Mouse (Mus musculus) kidney, adult 2 months (tissue): Measurements from ENCODE around the gene Gm21976. TPM values are rescaled to one million over a fixed set of nuclear protein-coding genes. Genes with fewer than 3 reads are reported as not detected.

Source experiments
- DNase-seq: peaks from one replicate; pipeline ENCODE4 v3.0.0; 2021
- H3K27ac ChIP-seq: fragments of 200-500 bp; 2 replicates; pipeline ENCODE4 v1.5.1; 2012; ENCODE audit warnings: low read depth, low read length, control low read depth, inconsistent platforms; ENCODE audit not compliant: insufficient read depth
- H3K27me3 ChIP-seq: fragments of 200-500 bp; replicated peaks from 2 replicates; pipeline ENCODE4 v1.6.1; 2012; ENCODE audit warnings: mild to moderate bottlenecking, moderate library complexity, low read length, inconsistent platforms; ENCODE audit not compliant: control insufficient read depth, insufficient read depth
- H3K36me3 ChIP-seq: fragments of 200-500 bp; 2 replicates; pipeline ENCODE4 v1.6.1; 2012; ENCODE audit warnings: mild to moderate bottlenecking, moderate library complexity, low read length, inconsistent platforms; ENCODE audit not compliant: control insufficient read depth, insufficient read depth
- H3K4me1 ChIP-seq: fragments of 200-500 bp; 2 replicates; pipeline ENCODE4 v1.6.1; 2011; ENCODE audit warnings: low read length; ENCODE audit not compliant: control insufficient read depth, insufficient read depth
- H3K4me3 ChIP-seq: fragments of 200-500 bp; 2 replicates; pipeline ENCODE4 v1.5.1; 2011; ENCODE audit warnings: mild to moderate bottlenecking, low read depth, low read length, control low read depth; ENCODE audit not compliant: insufficient read depth
- CTCF ChIP-seq: fragments of 200-500 bp; conservative IDR thresholded peaks from 2 replicates; pipeline ENCODE4 v1.5.1; 2011; ENCODE audit warnings: low read depth, mild to moderate bottlenecking, control low read depth, low read length, moderate library complexity, mixed read lengths; ENCODE audit not compliant: insufficient read depth, insufficient read length
- POLR2A ChIP-seq: fragments of 200-500 bp; IDR thresholded peaks from one replicate; pipeline ENCODE4 v1.6.1; 2011; ENCODE audit warnings: low read depth, low read length, control low read depth
- WGBS: fragments of 180-500 bp; shearing (Covaris S2); methylation state at CpG from one replicate; pipeline ENCODE4 v1.1.7; 2018; 5-methylcytosine and 5-hydroxymethylcytosine counted together
- polyA plus RNA-seq: library from polyadenylated mRNA; depleted of rRNA; stranded (reverse); fragments of >200 nt; gene quantifications from 2 replicates; pipeline ENCODE4 v1.2.3, GENCODE M21; 2012; rRNA removed

Gm21976 gene
- not detected in 2 replicates for polyA plus RNA-seq

- H3K27ac ChIP-seq, result no peak within 1 kb of the TSS
- H3K4me1 ChIP-seq, result no peaks in the 10 kb centered on the region
- 88% methylated on average over 5 of the region's 5 CpGs for WGBS
- no peak for DNase-seq
- H3K27me3 ChIP-seq, result no peaks in the 10 kb centered on the region
- H3K4me3 ChIP-seq, result no peak within 1 kb of the TSS
- no peak for TF ChIP-seq CTCF
- TF ChIP-seq POLR2A, result no peak
- no peaks in the 10 kb centered on the region for H3K36me3 ChIP-seq
Measured at GRCm38 (mm10) chr13:98279686-98280085, at the start of gene Gm21976. Gene Gm21976 (plus strand): TSS chr13:98279887.

DNA sequence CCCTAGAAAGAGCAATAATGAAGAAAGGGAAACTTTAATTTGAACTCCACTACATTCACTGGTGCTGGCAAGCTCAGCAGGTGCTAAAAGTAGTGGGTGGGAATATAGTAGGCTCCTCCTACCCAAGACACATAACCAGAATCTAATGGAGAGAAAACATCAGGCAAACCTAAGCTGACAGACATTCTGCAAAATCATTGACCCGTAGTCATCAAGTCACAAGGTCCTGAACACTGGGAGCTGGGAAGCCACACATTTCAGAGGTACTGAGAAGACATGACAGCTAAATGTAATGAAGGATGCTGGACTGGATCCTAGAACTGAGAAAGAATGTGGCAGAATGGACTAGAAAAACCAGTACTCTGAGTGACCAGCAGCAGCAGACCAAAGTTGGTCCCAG, 49.2 kb upstream of the Gm21976 start:
- WGBS, result 77% methylated on average over 1 of the region's 1 CpGs
- Histone ChIP-seq H3K4me3 (no peak overlapping the region), H3K4me1 (no peaks in the 10 kb centered on the region), H3K27me3 (no peaks in the 10 kb centered on the region), H3K27ac (no peak overlapping the region), H3K36me3 (no peaks in the 10 kb centered on the region)
- TF ChIP-seq POLR2A, result no peak
- no peak for DNase-seq

- 66% methylated on average over 6 of the region's 6 CpGs for WGBS
Measured at GRCm38 (mm10) chr13:98235451-98235850, 44.2 kb upstream of the Gm21976 start.

GRCm38 (mm10) chr13:98239978-98240641, 39.6 kb upstream of the Gm21976 start:
- DNase-seq, result peak; percentile 70
- peak; percentile 77 for TF ChIP-seq CTCF
- TF ChIP-seq POLR2A, result no peak
- WGBS, result 19% methylated on average over 12 of the region's 12 CpGs

More at GRCm38 (mm10) chr13:98235451-98235850, 44.2 kb upstream of the Gm21976 start:
- H3K36me3 ChIP-seq, result no peaks in the 10 kb centered on the region
- no peaks in the 10 kb centered on the region for H3K27me3 ChIP-seq
- H3K27ac ChIP-seq, result no peak overlapping the region
- no peak overlapping the region for H3K4me3 ChIP-seq
- TF ChIP-seq CTCF (no peak), POLR2A (no peak)
- no peaks in the 10 kb centered on the region for H3K4me1 ChIP-seq
- no peak for DNase-seq

GRCm38 (mm10) chr13:98241531-98242282, 38.0 kb upstream of the Gm21976 start:
- Histone ChIP-seq H3K4me1 (no peaks in the 10 kb centered on the region), H3K4me3 (no peak overlapping the region), H3K27ac (no peak overlapping the region), H3K27me3 (no peaks in the 10 kb centered on the region; the same call in 1 of the 2 replicates), H3K36me3 (no peaks in the 10 kb centered on the region)
- TF ChIP-seq POLR2A (no peak), CTCF (no peak)
- WGBS, result 68% methylated on average over 9 of the region's 9 CpGs
- no peak for DNase-seq

More at GRCm38 (mm10) chr13:98239978-98240641, 39.6 kb upstream of the Gm21976 start:
- Histone ChIP-seq H3K36me3 (no peaks in the 10 kb centered on the region), H3K4me3 (no peak overlapping the region), H3K27me3 (no peaks in the 10 kb centered on the region; the same call in 1 of the 2 replicates), H3K4me1 (no peaks in the 10 kb centered on the region), H3K27ac (no peak overlapping the region)

GRCm38 (mm10) chr13:98244571-98245350, 34.9 kb upstream of the Gm21976 start:
- 59% methylated on average over 5 of the region's 5 CpGs for WGBS
- Histone ChIP-seq H3K4me1 (no peaks in the 10 kb centered on the region), H3K27me3 (no peaks in the 10 kb centered on the region; the same call in 1 of the 2 replicates), H3K36me3 (no peaks in the 10 kb centered on the region), H3K4me3 (no peak overlapping the region), H3K27ac (no peak overlapping the region)
- TF ChIP-seq POLR2A, result no peak
- no peak for TF ChIP-seq CTCF
- DNase-seq, result no peak

DNA sequence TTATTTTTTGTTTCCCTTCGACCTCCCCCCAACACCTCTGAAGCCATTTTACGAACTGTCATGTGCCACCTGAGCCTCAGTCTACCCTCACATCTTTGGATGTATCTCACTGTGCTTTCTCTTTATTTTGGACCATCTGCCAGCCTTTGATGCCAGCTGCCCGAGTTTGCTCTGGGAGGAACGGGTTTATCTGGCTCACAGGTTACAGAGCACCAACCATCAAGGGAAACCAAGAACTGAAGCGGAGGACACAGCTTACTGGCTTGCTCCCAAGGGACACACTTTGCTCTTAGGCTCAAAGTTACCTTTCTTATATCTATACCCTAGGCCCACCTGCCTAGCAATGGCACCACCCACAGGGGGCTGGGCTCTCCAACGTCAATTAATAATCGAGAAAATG, 34.3 kb upstream of the Gm21976 start:
- no peaks in the 10 kb centered on the region for H3K4me1 ChIP-seq
- no peaks in the 10 kb centered on the region for H3K36me3 ChIP-seq
- no peak overlapping the region for H3K4me3 ChIP-seq
- H3K27ac ChIP-seq, result no peak overlapping the region
- WGBS, result 69% methylated on average over 7 of the region's 7 CpGs
- TF ChIP-seq POLR2A, result no peak
- no peak for TF ChIP-seq CTCF
- no peaks in the 10 kb centered on the region; the same call in 1 of the 2 replicates for H3K27me3 ChIP-seq
- no peak for DNase-seq
